Mouse (Mus musculus): ENCODE results near the gene Rara. TPM values are rescaled to one million over a fixed set of nuclear protein-coding genes. Genes with fewer than 3 reads are reported as not detected.
A peak's percentile ranks its signal among the peaks of the same experiment; 100 is the strongest.

Rara gene
- total RNA-seq, 2 experiments from 2014 or later = 9.4 to 12.1 TPM

DNA sequence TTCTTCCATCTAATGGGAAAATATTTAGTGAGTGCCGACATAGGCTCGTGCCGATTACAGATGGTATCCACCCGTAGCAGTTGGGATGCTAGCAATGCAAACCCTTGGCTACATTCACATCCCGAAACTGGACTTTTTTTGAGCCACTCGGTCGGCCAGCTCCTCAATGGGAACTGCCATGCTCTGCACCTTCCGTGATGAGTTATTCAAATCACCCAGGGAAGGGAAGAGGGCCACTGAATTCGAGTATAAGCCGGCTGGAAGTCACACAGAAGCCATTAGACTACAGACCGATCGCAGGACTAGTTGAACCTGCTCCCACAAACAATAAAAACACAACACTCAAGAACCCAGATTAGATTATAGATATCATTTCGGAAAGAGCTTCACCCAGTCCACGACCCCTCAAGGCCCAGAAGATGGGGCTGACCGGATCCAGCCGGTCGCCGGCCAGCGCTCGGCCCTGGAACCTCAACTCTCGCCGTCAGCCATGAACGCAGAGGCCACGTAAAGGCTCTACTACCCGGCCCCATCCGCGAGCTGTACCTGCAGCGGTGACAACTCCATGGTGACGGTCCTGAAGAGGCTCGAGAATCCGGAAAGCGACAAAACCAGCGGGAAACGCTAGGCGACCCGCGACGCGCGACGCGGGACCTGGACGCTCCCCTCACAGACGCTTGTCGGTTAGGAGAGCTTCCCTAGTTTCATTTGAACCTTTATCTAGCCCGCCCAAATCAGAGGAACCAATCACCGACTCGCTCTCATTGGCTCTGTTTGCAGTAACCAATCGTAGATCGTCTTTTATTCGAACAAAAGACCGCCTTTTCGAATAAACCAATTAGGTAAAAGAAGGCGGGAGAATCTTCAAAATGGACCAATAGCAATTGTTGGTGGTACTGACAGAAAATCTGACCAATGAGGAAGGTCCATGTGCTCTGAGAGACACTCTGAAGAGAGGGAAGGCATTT lies 96.2 kb downstream of the Rara start, which contains the start of gene Top2a:
Top2a (minus strand) TSS at position 690 of the 968 bp plus-strand sequence.
- intact Hi-C loops (cut with DNase I) = no loop called here

More for the DNA sequence above, 96.2 kb downstream of the Rara start, which contains the start of gene Top2a:
- peak; percentile 97 to 99 for DNase-seq (ENCODE audit: low spot score in 2 of 2)

Other genes starting within 250 kb of the Rara start
- gene Psmd3, start 245.3 kb upstream of the Rara start, total RNA-seq (2021) = 100 to 1,000 TPM; 129 to 132 TPM
- gene Csf3, start 226.6 kb upstream of the Rara start, total RNA-seq (2021) = not detected
- gene Med24, start 198.4 kb upstream of the Rara start, total RNA-seq (2021) = 100 to 1,000 TPM; 116 to 131 TPM
- 100 to 1,000 TPM; 719 to 771 TPM for gene Thra, start 187.2 kb upstream of the Rara start, total RNA-seq (2021)
- gene Nr1d1, start 152.5 kb upstream of the Rara start, total RNA-seq (2021) = 100 to 1,000 TPM in 1 of 2 experiments, 10 to 100 TPM in 1; 92.5 to 121 TPM
- 100 to 1,000 TPM; 190 to 193 TPM for gene Msl1, start 132.3 kb upstream of the Rara start, total RNA-seq (2021)
- 10 to 100 TPM; 53.9 to 54.7 TPM for gene Casc3, start 122.9 kb upstream of the Rara start, total RNA-seq (2021)
- gene Rapgefl1, start 91.0 kb upstream of the Rara start, total RNA-seq (2021) = 100 to 1,000 TPM; 138 to 148 TPM
- 10 to 100 TPM; 61.3 to 63.3 TPM for gene Wipf2, start 64.2 kb upstream of the Rara start, total RNA-seq (2021)
- gene Cdc6, start 20.0 kb upstream of the Rara start, total RNA-seq (2021) = under 1 TPM; 0.21 to 0.60 TPM
- 1 to 10 TPM; 2.9 to 3.0 TPM for gene Gjd3, start 55.2 kb downstream of the Rara start, total RNA-seq (2021)
- gene Top2a, start 96.4 kb downstream of the Rara start, total RNA-seq (2021) = 1 to 10 TPM in 1 of 2 experiments, under 1 TPM in 1; 0.87 to 1.3 TPM
- gene Igfbp4, start 113.4 kb downstream of the Rara start, total RNA-seq (2021) = 10 to 100 TPM; 71.2 to 78.2 TPM
- under 1 TPM; 0.21 to 0.64 TPM for gene Tns4, start 161.5 kb downstream of the Rara start, total RNA-seq (2021)
- under 1 TPM in 1 of 2 experiments, not detected in 1; 0.16 TPM for gene Ccr7, start 227.3 kb downstream of the Rara start, total RNA-seq (2021)